Mouse (Mus musculus): ENCODE results near the gene Map4k5.

DNA sequence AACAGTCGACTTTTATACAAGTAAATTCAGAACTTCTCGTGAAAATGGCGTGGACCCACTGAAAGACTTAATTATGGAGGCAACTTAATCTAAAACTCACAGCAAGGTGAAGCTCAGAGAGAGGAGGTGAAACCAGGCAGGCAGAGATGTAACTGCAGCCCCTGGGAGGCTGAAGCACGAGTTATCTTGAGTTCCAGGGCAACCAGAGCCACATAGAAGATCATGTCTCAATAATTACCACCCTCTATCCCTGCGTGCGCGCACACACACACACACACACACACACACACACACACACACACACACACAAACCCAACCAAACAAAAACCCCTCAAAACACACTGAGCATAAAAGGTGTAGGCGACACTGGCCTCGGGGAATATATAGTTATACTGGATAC, 46.5 kb downstream of the Map4k5 start:
- no peak for TF ChIP-seq CTCF (IDR thresholded peaks at IDR 0.05; ENCODE audit: borderline replicate concordance, extremely low read depth, insufficient read depth, insufficient read length)
- TF ChIP-seq POLR2A (IDR thresholded peaks at IDR 0.05; ENCODE audit: borderline replicate concordance, extremely low read depth, insufficient read depth, insufficient read length, poor library complexity, severe bottlenecking): no peak

Measured in brain, embryonic 14.5 days (tissue).